Mouse (Mus musculus): ENCODE data around the gene Olfr1130. TPM values are rescaled to one million over a fixed set of nuclear protein-coding genes. Genes with fewer than 3 reads are reported as not detected.

The Olfr1130 gene
- polyA plus RNA-seq (2012; rRNA removed) = not detected in 2 replicates

DNA sequence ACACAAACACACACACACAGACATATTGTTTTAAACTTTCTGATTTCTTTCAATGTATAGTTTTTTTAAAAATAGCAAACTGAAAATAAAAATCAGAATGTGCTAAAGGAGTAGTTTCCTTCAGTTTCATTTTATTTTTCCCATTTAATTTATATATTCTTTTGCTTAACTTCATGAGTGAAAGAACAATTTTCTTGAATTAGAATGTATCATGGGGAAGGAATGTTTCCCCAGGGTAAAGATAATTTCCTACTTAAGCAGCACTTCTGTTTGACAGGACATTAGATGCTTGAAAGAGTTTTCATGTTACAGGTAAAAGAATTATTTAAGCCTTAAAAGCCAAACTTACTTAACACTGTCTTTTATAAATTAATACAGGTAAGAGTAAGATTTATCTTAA is at the start of gene Olfr1130:
Olfr1130 (plus strand) TSS at position 301 of the 400 bp plus-strand sequence.

DNA sequence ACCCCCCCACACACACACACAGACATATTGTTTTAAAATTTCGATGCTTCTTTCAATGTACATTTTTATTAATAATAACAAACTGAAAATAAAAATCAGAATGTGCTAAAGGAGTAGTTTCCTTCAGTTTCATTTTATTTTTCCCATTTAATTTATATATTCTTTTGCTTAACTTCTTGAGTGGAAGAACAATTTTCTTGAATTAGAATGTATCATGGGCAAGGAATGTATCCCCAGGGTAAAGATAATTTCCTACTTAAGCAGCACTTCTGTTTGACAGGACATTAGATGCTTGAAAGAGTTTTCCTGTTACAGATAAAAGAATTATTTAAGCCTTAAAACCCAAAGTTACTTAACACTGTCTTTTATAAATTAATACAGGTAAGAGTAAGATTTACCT is 32.4 kb upstream of the Olfr1130 start, which contains the start of gene Olfr1129:
Olfr1129 (plus strand) TSS at position 301 of the 400 bp plus-strand sequence.

DNA sequence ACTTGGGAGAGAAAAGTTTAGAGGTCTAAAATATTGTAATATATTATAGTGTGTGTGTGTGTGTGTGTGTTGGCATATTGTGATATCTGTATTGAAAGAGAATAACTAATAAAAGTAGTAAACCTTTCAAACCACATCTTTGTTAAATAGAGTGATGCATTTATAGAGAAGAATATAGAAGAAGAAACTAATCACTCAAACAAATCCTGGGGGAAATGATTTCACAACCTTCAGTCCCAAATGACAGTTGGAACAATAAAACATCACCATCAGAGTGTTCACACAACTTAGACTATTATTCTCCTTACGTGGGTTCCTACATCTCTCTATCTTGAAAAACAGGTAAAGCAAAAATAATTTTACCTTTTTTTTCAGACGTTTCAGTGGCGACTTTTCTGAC is 20.8 kb downstream of the Olfr1130 start, which contains the start of gene Olfr1131:
Olfr1131 (plus strand) TSS at position 301 of the 400 bp plus-strand sequence.

DNA sequence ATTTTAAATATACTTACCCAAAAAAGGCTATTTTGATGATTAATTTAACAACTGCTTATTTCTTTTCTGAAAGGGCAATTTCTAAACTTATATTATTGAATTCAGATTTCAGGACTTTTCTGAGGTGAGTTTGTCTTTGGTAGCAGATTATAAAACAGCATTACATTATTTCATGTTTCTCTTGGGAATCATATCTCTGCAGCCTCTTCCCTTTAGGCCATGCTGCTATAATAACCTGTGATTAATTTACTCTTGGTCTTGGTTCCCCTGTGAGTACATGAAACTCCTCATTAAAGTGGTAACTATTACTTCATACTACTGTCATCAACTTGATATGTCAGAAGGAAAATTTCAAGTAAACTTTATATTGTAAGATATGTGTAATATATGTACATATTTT is 31.4 kb downstream of the Olfr1130 start, which contains the start of gene Olfr1132:
Olfr1132 (minus strand) TSS at position 101 of the 400 bp plus-strand sequence.

DNA sequence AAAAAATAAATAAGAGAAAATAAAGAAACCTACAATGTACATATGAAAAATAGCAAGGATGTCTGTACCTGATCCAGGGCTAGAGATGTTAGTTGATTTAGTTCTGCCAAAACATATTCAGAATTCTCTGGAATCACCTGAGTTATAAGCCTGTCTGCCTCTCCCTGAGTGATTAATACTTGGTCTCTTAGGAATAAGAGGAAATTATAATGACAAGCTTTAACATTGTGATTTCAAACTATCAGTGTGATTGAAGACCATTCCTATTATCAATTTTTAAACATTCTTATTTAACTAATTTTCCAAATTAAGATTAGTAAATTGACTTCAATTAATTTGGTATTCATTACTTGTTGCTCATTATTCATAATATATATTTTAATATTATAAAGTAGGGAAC is 41.3 kb downstream of the Olfr1130 start, which contains the start of gene Olfr1133:
Olfr1133 (minus strand) TSS at position 101 of the 400 bp plus-strand sequence.

DNA sequence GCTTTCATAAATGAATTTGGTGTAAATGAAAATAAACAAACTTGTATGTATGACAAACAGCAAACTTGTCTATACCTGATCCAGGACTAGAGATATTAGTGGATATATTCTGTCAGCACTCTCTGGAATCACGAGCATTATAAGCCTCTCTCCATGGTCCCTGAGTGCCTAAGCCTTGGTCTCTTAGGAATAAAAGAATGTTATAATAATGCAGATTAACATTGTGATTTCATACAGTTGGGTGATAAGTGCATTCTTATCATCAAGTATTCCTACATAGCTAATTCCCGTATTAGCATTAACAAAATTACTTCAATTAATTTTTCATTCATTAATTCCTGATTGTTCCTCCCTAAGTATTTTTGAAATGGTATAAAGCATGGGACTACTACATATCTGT is 52.3 kb downstream of the Olfr1130 start, which contains the start of gene Olfr1134:
Olfr1134 (minus strand) TSS at position 101 of the 400 bp plus-strand sequence.

Other genes starting within 250 kb of the Olfr1130 start
- not detected in 2 replicates for gene Olfr1121, start 236.3 kb upstream of the Olfr1130 start, polyA plus RNA-seq (2012; rRNA removed)
- not detected in 2 replicates for gene Olfr1122, start 220.4 kb upstream of the Olfr1130 start, polyA plus RNA-seq (2012; rRNA removed)
- gene Olfr1123, start 189.6 kb upstream of the Olfr1130 start, polyA plus RNA-seq (2012; rRNA removed) = not detected in 2 replicates
- not detected in 2 replicates for gene Olfr1124, start 175.9 kb upstream of the Olfr1130 start, polyA plus RNA-seq (2012; rRNA removed)
- not detected in 2 replicates for gene Olfr1126, start 152.2 kb upstream of the Olfr1130 start, polyA plus RNA-seq (2012; rRNA removed)
- gene Pramel7, start 109.1 kb upstream of the Olfr1130 start, polyA plus RNA-seq (2012; rRNA removed) = not detected in 2 replicates
- gene Pramel6, start 99.6 kb upstream of the Olfr1130 start, polyA plus RNA-seq (2012; rRNA removed) = not detected in 2 replicates
- not detected in 2 replicates for gene Olfr153, start 74.4 kb upstream of the Olfr1130 start, polyA plus RNA-seq (2012; rRNA removed)
- gene Olfr1128, start 60.7 kb upstream of the Olfr1130 start, polyA plus RNA-seq (2012; rRNA removed) = not detected in 2 replicates
- gene Olfr1129, start 32.3 kb upstream of the Olfr1130 start, polyA plus RNA-seq (2012; rRNA removed) = not detected in 2 replicates
- gene Olfr1131, start 20.9 kb downstream of the Olfr1130 start, polyA plus RNA-seq (2012; rRNA removed) = not detected in 2 replicates
- gene Olfr1132, start 31.3 kb downstream of the Olfr1130 start, polyA plus RNA-seq (2012; rRNA removed) = not detected in 2 replicates
- not detected in 2 replicates for gene Olfr1133, start 41.2 kb downstream of the Olfr1130 start, polyA plus RNA-seq (2012; rRNA removed)
- not detected in 2 replicates for gene Olfr1134, start 52.2 kb downstream of the Olfr1130 start, polyA plus RNA-seq (2012; rRNA removed)
- not detected in 2 replicates for gene Olfr1135, start 67.5 kb downstream of the Olfr1130 start, polyA plus RNA-seq (2012; rRNA removed)
- gene Olfr1136, start 87.7 kb downstream of the Olfr1130 start, polyA plus RNA-seq (2012; rRNA removed) = not detected in 2 replicates
- gene Olfr1137, start 107.0 kb downstream of the Olfr1130 start, polyA plus RNA-seq (2012; rRNA removed) = not detected in 2 replicates
- not detected in 2 replicates for gene Olfr1138, start 133.8 kb downstream of the Olfr1130 start, polyA plus RNA-seq (2012; rRNA removed)
- not detected in 2 replicates for gene Olfr1140, start 137.5 kb downstream of the Olfr1130 start, polyA plus RNA-seq (2012; rRNA removed)
- gene Olfr1141, start 147.8 kb downstream of the Olfr1130 start, polyA plus RNA-seq (2012; rRNA removed) = not detected in 2 replicates
- gene Olfr152, start 173.3 kb downstream of the Olfr1130 start, polyA plus RNA-seq (2012; rRNA removed) = not detected in 2 replicates
- gene Olfr1143, start 194.4 kb downstream of the Olfr1130 start, polyA plus RNA-seq (2012; rRNA removed) = not detected in 2 replicates
- gene Olfr1145, start 203.6 kb downstream of the Olfr1130 start, polyA plus RNA-seq (2012; rRNA removed) = not detected in 2 replicates
- gene Olfr1148, start 224.3 kb downstream of the Olfr1130 start, polyA plus RNA-seq (2012; rRNA removed) = not detected in 2 replicates
- not detected in 2 replicates for gene Olfr1150-ps1, start 237.8 kb downstream of the Olfr1130 start, polyA plus RNA-seq (2012; rRNA removed)
- gene Olfr1151, start 249.7 kb downstream of the Olfr1130 start, polyA plus RNA-seq (2012; rRNA removed) = not detected in 2 replicates